19 mouse cellular contexts compared by ENCODE assay signal in the genomic region with DNA sequence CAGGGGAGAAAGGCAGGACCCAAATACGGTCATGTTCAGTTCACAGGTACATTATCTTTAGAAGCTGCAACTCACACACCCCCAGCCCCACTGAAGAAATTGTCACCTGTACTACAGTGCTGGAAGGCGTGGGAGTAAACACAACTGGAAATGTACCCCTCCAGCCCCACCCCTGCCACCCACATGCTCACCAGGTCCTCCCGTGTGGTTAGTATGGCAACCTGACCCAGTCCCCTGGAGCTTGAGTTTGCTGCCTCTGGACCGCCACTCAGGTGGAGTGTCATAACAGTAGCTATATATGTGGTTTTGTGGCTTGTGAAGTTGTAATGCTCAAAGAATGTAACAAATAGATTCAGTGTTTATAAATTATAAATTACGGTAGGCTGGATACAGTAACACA.
DNase-seq lines count a peak whose midpoint lies in the region; ATAC-seq lines count a peak whose summit lies in the region.
"Had no signal": no experiment of that assay in that cellular context is flagged by ENCODE, and none has a peak within 500 bp of the region (broad histone marks: within the 10 kb centered on the region; RNA-seq: fewer than 3 reads in every experiment).

No protein-coding gene starts in this region.

- H3K4me2 ChIP-seq in embryonic facial prominence, embryonic 13.5 days: no peak overlapping the region
- no peak overlapping the region for H3K4me2 ChIP-seq in limb, embryonic 12.5 days
- no peak overlapping the region for H3K4me2 ChIP-seq in liver, embryonic 11.5 days
- H3K4me2 ChIP-seq: lung, embryonic 15.5 days had no signal

- H3K4me3 ChIP-seq in heart, embryonic 10.5 days: no peak overlapping the region
- no peak overlapping the region for H3K4me3 ChIP-seq in embryonic facial prominence, embryonic 13.5 days
- no peak overlapping the region for H3K4me3 ChIP-seq in limb, embryonic 12.5 days (replicated peaks)
- no peak overlapping the region for H3K4me3 ChIP-seq in liver, embryonic 11.5 days (ENCODE audit: low read depth, low read length)
- H3K4me3 ChIP-seq: lung, embryonic 15.5 days; midbrain, embryonic 10.5 days had no signal

- H3K9me3 ChIP-seq in heart, embryonic 10.5 days: no peaks in the 10 kb centered on the region
- no peaks in the 10 kb centered on the region for H3K9me3 ChIP-seq in embryonic facial prominence, embryonic 13.5 days
- H3K9me3 ChIP-seq in limb, embryonic 12.5 days: no peaks in the 10 kb centered on the region
- H3K9me3 ChIP-seq in liver, embryonic 11.5 days (ENCODE audit: control insufficient read depth, low read length): no peaks in the 10 kb centered on the region
- H3K9me3 ChIP-seq: lung, embryonic 15.5 days; midbrain, embryonic 10.5 days had no signal

- WGBS in heart, embryonic 10.5 days: 80% methylated on average over 5 of the region's 5 CpGs
- 77% methylated on average over 5 of the region's 5 CpGs for WGBS in embryonic facial prominence, embryonic 13.5 days
- 72% methylated on average over 5 of the region's 5 CpGs for WGBS in limb, embryonic 12.5 days
- WGBS in liver, embryonic 11.5 days: 79% methylated on average over 5 of the region's 5 CpGs

- peaks cover 14% of the 10 kb centered on the region for H3K36me3 ChIP-seq in heart, embryonic 10.5 days
- H3K36me3 ChIP-seq in embryonic facial prominence, embryonic 13.5 days: peaks cover 30% of the 10 kb centered on the region
- H3K36me3 ChIP-seq in limb, embryonic 12.5 days: peaks cover 32% of the 10 kb centered on the region
- no peaks in the 10 kb centered on the region for H3K36me3 ChIP-seq in liver, embryonic 11.5 days (ENCODE audit: control insufficient read depth, insufficient read depth, low read length)
- H3K36me3 ChIP-seq: lung, embryonic 15.5 days had no signal

- no peak for DNase-seq in heart, embryonic 10.5 days (ENCODE audit: low spot score)
- no peak for DNase-seq in heart, adult 11 months
- DNase-seq in CD4-positive helper T cell, adult 2 months (ENCODE audit: low read depth, low spot score): peak; percentile 55
- no peak for DNase-seq in liver, embryonic 11.5 days (ENCODE audit: low spot score)
- DNase-seq in yolk sac, embryonic 10.5 days (ENCODE audit: low spot score): no peak
- DNase-seq in lung, adult 18-20 months: no peak
- DNase-seq: adrenal gland, postnatal 10 days; cerebellum, postnatal 36 days; heart, postnatal 4 days; kidney, adult 18-20 months; layer of hippocampus, adult 9-11 months; thymus, postnatal 25 days had no signal

- peaks cover 37% of the 10 kb centered on the region for H3K4me1 ChIP-seq in heart, embryonic 10.5 days
- peaks cover 34% of the 10 kb centered on the region for H3K4me1 ChIP-seq in embryonic facial prominence, embryonic 13.5 days
- H3K4me1 ChIP-seq in limb, embryonic 12.5 days (replicated peaks): peaks cover 51% of the 10 kb centered on the region
- peaks cover 10% of the 10 kb centered on the region for H3K4me1 ChIP-seq in liver, embryonic 11.5 days (replicated peaks; ENCODE audit: control insufficient read depth, insufficient read depth, low read length)

- no peaks in the 10 kb centered on the region for H3K27me3 ChIP-seq in heart, embryonic 10.5 days (ENCODE audit: insufficient read depth, poor library complexity, severe bottlenecking)
- no peaks in the 10 kb centered on the region for H3K27me3 ChIP-seq in embryonic facial prominence, embryonic 13.5 days
- no peaks in the 10 kb centered on the region for H3K27me3 ChIP-seq in limb, embryonic 12.5 days
- no peaks in the 10 kb centered on the region for H3K27me3 ChIP-seq in liver, embryonic 11.5 days (replicated peaks; ENCODE audit: control insufficient read depth, insufficient read depth, low read length)
- H3K27me3 ChIP-seq: lung, embryonic 15.5 days; Patski had no signal

- no peak overlapping the region for H3K9ac ChIP-seq in embryonic facial prominence, embryonic 13.5 days
- H3K9ac ChIP-seq in limb, embryonic 12.5 days (replicated peaks): no peak overlapping the region
- H3K9ac ChIP-seq in liver, embryonic 11.5 days (ENCODE audit: low read depth, low read length): no peak overlapping the region
- H3K9ac ChIP-seq: liver, embryonic 14.5 days; lung, embryonic 15.5 days had no signal

- H3K27ac ChIP-seq in heart, embryonic 10.5 days: 0 out of 2 replicates have a peak overlapping the region, but pooled peaks have one; percentile 10
- H3K27ac ChIP-seq in embryonic facial prominence, embryonic 13.5 days: peak overlapping the region; percentile 74; the same call in 1 of the 2 replicates
- H3K27ac ChIP-seq in limb, embryonic 12.5 days: peak overlapping the region; percentile 95
- no peak overlapping the region for H3K27ac ChIP-seq in liver, embryonic 11.5 days (ENCODE audit: low read depth, low read length)
- H3K27ac ChIP-seq: liver, embryonic 14.5 days; lung, embryonic 15.5 days; macrophage had no signal

- no peak for ATAC-seq in embryonic facial prominence, embryonic 13.5 days (ENCODE audit: insufficient number of reproducible peaks, insufficient read depth, low FRiP score, low TSS enrichment, low read depth)
- no peak for ATAC-seq in limb, embryonic 12.5 days (ENCODE audit: insufficient number of reproducible peaks, insufficient read depth, low FRiP score, low TSS enrichment, low read depth)
- ATAC-seq in liver, embryonic 11.5 days (replicated peaks; ENCODE audit: low FRiP score): no peak
- ATAC-seq: Patski had no signal
